Mouse (Mus musculus): ENCODE results near the gene Ada. TPM values are rescaled to one million over a fixed set of nuclear protein-coding genes. Genes with fewer than 3 reads are reported as not detected.
A peak's percentile ranks its signal among the peaks of the same experiment; 100 is the strongest.

Gene Ada
- polyA plus RNA-seq, 1 experiment from 2014 or later = 4.8 TPM

DNA sequence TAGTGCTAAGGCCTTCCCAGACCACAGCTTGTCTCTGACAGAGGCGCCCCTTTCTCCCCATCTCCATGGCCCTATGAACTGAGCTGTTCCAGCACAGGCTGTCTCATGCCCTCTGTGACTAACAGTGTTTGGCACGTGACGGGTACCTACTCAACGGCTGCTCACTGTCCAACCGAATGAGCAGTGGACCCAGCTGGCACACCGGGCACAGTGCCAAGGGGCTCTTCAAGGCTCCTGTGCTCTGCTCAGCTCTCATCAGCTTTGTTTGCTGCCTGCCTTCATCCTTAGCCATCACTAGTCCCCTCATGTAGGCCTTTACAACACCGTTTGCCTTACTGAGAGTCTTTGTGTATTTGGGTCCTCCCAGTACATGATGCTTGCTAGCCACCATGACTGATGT lies 27.5 kb downstream of the Ada start:
- Histone ChIP-seq H3K9ac (replicated peaks) (0 out of 2 replicates have a peak overlapping the region, but pooled peaks have one; percentile 10), H3K9me3 (no peaks in the 10 kb centered on the region), H3K36me3 (no peaks in the 10 kb centered on the region), H3K4me3 (no peak overlapping the region), H3K4me1 (peaks cover 32% of the 10 kb centered on the region), H3K4me2 (replicated peaks) (no peak overlapping the region), H3K27me3 (no peaks in the 10 kb centered on the region), H3K27ac (replicated peaks) (peak overlapping the region; percentile 84)
- WGBS = 39% methylated on average over 7 of the region's 7 CpGs
- peak; percentile 77 for ATAC-seq (replicated peaks)

DNA sequence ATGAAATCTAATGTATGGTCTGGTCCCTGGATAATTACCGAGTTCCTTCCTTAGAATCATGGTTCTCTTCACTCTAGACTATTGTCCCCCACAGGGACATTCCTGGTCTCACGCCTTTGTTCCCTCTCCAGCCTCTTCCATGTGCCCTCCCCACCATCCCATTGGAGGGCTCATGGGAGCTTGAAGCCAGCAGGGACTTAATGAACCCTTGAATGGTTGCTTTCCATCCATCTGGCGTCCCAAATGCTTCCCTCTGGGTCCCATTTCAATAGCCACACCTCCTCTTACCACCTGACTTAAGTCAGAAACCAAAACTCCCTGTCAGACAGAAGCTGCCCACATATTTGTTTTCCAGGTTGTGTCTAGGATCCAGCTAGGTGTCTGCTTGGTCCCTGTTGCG lies 30.4 kb downstream of the Ada start:
- Histone ChIP-seq H3K4me3 (no peak overlapping the region), H3K9ac (replicated peaks) (no peak overlapping the region), H3K4me2 (replicated peaks) (no peak overlapping the region), H3K9me3 (no peaks in the 10 kb centered on the region), H3K27ac (replicated peaks) (no peak overlapping the region), H3K36me3 (no peaks in the 10 kb centered on the region), H3K4me1 (peaks cover 32% of the 10 kb centered on the region), H3K27me3 (no peaks in the 10 kb centered on the region)
- peak; percentile 47 for ATAC-seq (replicated peaks)
- WGBS = 40% methylated on average over 4 of the region's 4 CpGs

DNA sequence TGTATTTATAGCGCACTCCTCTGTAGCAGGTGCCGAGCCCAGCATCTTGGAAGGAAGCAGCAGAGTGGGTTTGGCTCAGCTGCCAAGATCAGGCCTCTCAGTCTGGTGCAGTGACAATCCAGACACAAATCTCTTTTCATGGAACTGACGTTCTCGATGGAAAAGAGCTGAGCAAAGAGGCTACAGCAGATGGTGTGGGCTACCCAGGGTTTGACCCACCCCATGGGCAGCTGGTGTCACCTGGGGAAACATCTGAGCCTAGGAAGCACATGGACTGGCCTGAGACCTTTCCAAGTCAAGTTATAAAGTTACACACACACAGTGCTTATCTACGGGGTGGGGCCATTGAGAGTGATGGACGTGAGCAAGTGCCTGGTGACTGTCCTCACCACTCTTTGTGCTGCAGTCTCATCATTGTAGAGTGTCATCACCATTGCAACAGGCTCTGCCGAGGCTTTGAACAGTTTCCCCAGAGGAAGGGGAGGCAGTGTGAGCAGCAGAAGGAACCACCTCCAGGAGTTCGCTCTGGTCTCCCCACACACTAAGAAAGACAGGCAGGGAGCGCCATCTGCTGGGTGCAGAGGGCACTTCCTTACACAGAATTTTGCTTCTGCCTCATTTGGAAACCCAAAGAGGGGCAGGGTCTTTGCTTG lies 31.0 kb downstream of the Ada start:
- no peaks in the 10 kb centered on the region for H3K9me3 ChIP-seq
- no peaks in the 10 kb centered on the region for H3K36me3 ChIP-seq
- 41% methylated on average over 9 of the region's 9 CpGs for WGBS
- peak; percentile 78 for ATAC-seq (replicated peaks)
- H3K4me2 ChIP-seq (replicated peaks) = no peak overlapping the region
- H3K4me3 ChIP-seq = no peak overlapping the region
- H3K27me3 ChIP-seq = no peaks in the 10 kb centered on the region
- 0 out of 2 replicates have a peak overlapping the region, but pooled peaks have one; percentile 3 for H3K9ac ChIP-seq (replicated peaks)
- peaks cover 32% of the 10 kb centered on the region for H3K4me1 ChIP-seq
- H3K27ac ChIP-seq (replicated peaks) = peak overlapping the region; percentile 50

DNA sequence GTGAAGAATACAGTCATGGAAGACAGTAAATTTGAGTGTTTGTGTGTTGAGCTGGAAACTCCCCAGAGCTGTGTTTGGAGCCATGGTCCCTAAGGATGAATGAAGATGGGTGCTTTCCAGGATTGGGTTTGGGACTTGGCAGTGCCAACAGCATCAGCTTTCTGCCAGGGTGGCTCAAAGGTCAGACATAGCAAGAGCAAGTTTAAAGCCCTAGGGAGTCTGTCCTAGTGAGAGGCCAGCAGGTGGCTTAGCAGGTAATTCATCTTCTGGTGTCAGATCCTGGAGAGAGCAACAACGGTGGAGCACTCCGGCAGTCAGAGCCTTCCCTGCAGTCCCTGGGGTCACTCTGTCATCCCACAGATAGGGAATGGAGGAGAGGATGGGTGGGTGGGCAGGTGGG lies 31.5 kb downstream of the Ada start:
- H3K27ac ChIP-seq (replicated peaks) = peak overlapping the region; percentile 50
- H3K9me3 ChIP-seq = no peaks in the 10 kb centered on the region
- peaks cover 32% of the 10 kb centered on the region for H3K4me1 ChIP-seq
- no peaks in the 10 kb centered on the region for H3K36me3 ChIP-seq
- H3K4me2 ChIP-seq (replicated peaks) = no peak overlapping the region
- H3K4me3 ChIP-seq = no peak overlapping the region
- ATAC-seq (replicated peaks) = no peak
- no peaks in the 10 kb centered on the region for H3K27me3 ChIP-seq
- H3K9ac ChIP-seq (replicated peaks) = 0 out of 2 replicates have a peak overlapping the region, but pooled peaks have one; percentile 3
- WGBS = 63% methylated on average over 2 of the region's 2 CpGs

DNA sequence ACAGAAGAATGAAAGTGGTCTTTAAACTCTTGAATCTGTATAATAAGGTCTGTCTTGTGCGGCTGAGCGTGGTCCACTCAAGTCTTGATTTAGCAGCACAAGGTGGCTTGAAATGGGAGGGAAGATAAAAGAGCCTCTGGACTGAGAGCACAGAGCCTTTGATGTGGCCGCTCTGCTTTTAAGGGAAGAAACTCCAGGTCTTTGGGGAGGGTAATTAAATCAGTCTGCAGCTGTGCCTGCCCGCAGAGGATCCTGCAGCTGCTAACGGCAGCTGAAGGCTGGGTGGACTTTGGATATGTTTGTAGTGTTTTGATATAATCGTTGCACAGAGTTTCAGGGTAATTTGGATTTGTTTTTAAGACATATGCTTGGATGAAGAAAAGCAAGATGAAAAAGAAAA lies 33.2 kb downstream of the Ada start:
- 0 out of 2 replicates have a peak overlapping the region, but pooled peaks have one; percentile 34 for H3K27ac ChIP-seq (replicated peaks)

DNA sequence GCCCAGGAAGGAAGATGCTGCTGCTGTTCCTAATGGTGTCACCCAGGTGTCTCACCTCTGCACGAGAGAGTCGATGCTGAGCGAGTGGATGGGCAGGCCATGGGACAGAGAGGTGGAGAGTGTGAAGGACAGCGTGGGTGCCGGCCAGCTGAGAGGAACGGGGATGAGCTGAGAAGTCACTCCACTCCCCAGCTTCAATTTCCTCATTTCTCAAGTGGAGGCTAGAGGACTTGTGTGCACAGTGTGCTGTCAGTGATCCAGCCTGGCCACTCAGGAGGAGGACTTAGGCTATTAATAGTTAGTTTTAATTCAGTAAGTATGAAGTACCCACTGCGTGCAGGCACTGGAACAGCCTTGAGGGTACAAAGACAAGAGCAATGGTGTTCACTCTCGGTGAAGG lies 33.6 kb downstream of the Ada start:
- no peaks in the 10 kb centered on the region for H3K9me3 ChIP-seq
- no peaks in the 10 kb centered on the region for H3K27me3 ChIP-seq
- 54% methylated on average over 8 of the region's 8 CpGs for WGBS
- no peak overlapping the region for H3K9ac ChIP-seq (replicated peaks)
- no peak overlapping the region for H3K4me3 ChIP-seq
- peaks cover 15% of the 10 kb centered on the region for H3K4me1 ChIP-seq
- H3K27ac ChIP-seq (replicated peaks) = 0 out of 2 replicates have a peak overlapping the region, but pooled peaks have one; percentile 34
- ATAC-seq (replicated peaks) = no peak
- no peak overlapping the region for H3K4me2 ChIP-seq (replicated peaks)
- H3K36me3 ChIP-seq = no peaks in the 10 kb centered on the region

More for the DNA sequence above, 33.2 kb downstream of the Ada start:
- Histone ChIP-seq H3K4me1 (peaks cover 17% of the 10 kb centered on the region), H3K9me3 (no peaks in the 10 kb centered on the region), H3K4me2 (replicated peaks) (no peak overlapping the region), H3K36me3 (no peaks in the 10 kb centered on the region), H3K4me3 (no peak overlapping the region), H3K9ac (replicated peaks) (no peak overlapping the region), H3K27me3 (no peaks in the 10 kb centered on the region)
- WGBS = 13% methylated on average over 6 of the region's 6 CpGs
- no peak for ATAC-seq (replicated peaks)

DNA sequence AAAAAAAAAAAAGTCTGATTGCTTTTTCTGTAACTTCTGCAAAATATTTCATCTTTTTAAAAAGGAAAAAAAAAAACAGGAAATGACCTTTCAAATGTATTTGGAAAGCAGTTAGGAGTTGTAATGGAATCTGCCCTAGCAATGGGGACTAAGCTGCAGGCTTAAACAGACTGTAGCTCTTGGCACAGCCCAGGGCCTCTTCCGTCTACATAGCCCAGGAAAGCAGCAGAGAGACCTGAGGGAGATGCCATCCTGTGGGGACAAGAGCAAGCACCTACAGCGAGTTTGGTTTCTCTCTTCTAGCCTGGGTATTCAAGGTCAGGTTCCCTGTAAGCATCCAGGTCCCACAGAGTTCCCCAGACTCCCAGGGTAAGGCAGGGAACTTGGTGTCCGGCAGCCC lies 36.7 kb downstream of the Ada start:
- Histone ChIP-seq H3K27ac (replicated peaks) (no peak overlapping the region), H3K27me3 (no peaks in the 10 kb centered on the region), H3K4me2 (replicated peaks) (no peak overlapping the region), H3K9ac (replicated peaks) (no peak overlapping the region), H3K9me3 (no peaks in the 10 kb centered on the region), H3K4me3 (no peak overlapping the region), H3K36me3 (no peaks in the 10 kb centered on the region), H3K4me1 (peaks cover under 1% of the 10 kb centered on the region; the same call in 1 of the 2 replicates)
- WGBS = 84% methylated on average over 3 of the region's 3 CpGs
- ATAC-seq (replicated peaks) = no peak

DNA sequence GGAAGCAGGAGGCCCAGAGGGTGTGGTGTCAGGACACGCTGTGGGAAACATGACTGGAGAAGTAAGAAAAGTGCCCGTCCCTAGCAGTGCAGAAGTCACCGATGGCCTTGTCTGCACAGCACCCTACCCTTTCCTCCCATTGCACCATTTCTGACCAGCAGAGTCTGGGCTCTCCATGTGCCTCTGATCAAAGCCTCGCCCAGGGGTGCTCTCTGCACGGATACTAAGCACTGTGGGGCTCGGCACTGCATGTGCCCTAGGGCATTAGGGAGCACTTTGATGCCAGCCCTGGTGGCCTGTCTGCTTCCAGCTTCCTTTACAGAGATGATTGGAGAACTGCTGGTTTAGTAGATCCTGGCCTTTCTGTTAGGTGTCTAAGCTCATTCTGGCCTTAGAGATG lies 37.2 kb downstream of the Ada start:
- Histone ChIP-seq H3K36me3 (no peaks in the 10 kb centered on the region), H3K4me1 (no peaks in the 10 kb centered on the region), H3K4me2 (replicated peaks) (no peak overlapping the region), H3K4me3 (no peak overlapping the region), H3K9me3 (no peaks in the 10 kb centered on the region), H3K27me3 (no peaks in the 10 kb centered on the region), H3K27ac (replicated peaks) (no peak overlapping the region), H3K9ac (replicated peaks) (no peak overlapping the region)
- no peak for ATAC-seq (replicated peaks)
- 85% methylated on average over 6 of the region's 6 CpGs for WGBS

DNA sequence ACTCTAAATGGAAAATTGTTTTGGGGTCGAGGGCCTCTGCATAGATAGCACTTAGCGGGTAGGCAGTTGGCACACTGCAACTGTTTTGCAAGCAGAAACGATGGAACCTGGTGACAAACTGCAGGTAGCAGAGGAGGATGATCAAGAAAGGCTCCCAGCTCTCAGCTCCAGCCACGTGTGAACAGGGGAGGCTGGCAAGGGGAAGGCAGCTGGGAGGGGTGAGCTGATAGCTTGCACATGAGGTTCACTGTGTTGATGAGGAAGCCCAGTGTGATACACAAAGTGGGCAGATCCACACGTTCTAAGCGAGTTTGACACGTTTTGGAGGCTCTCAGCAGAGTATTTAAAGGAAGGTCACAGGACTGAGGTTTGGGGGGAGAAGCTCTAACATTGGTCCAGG lies 37.6 kb downstream of the Ada start:
- Histone ChIP-seq H3K9ac (replicated peaks) (no peak overlapping the region), H3K9me3 (no peaks in the 10 kb centered on the region), H3K27ac (replicated peaks) (no peak overlapping the region), H3K36me3 (no peaks in the 10 kb centered on the region), H3K4me1 (no peaks in the 10 kb centered on the region), H3K4me2 (replicated peaks) (no peak overlapping the region), H3K27me3 (no peaks in the 10 kb centered on the region), H3K4me3 (no peak overlapping the region)
- ATAC-seq (replicated peaks) = no peak
- WGBS = 79% methylated on average over 7 of the region's 7 CpGs

DNA sequence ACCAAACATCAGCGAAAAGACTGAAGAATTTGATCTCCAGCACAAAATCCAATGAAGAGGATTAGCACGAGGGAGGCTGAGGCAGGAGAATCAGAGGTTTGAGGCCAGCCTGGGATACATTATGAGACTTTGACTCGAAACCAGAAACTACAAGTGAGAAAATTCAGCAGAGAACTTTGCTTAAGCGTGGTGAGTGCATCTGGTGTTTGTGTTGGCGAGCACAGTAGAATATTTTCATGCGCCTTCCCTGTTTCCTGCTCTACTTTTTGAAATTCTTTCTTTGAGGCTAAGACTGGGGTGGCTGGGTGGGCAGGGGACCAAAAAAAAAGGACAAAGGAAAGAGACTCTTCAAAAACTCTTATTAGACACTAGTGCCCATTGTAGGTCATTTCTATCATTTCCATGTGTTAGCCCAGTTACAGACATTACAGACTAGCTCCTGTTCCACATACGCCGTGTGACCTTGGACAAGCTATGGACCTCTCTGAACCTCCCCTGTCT lies 38.6 kb downstream of the Ada start:
- 89% methylated on average over 8 of the region's 8 CpGs for WGBS
- no peak overlapping the region for H3K4me3 ChIP-seq
- ATAC-seq (replicated peaks) = no peak
- H3K4me1 ChIP-seq = no peaks in the 10 kb centered on the region
- no peaks in the 10 kb centered on the region for H3K27me3 ChIP-seq
- no peak overlapping the region for H3K9ac ChIP-seq (replicated peaks)
- H3K4me2 ChIP-seq (replicated peaks) = no peak overlapping the region
- H3K36me3 ChIP-seq = no peaks in the 10 kb centered on the region
- H3K27ac ChIP-seq (replicated peaks) = no peak overlapping the region
- H3K9me3 ChIP-seq = no peaks in the 10 kb centered on the region

DNA sequence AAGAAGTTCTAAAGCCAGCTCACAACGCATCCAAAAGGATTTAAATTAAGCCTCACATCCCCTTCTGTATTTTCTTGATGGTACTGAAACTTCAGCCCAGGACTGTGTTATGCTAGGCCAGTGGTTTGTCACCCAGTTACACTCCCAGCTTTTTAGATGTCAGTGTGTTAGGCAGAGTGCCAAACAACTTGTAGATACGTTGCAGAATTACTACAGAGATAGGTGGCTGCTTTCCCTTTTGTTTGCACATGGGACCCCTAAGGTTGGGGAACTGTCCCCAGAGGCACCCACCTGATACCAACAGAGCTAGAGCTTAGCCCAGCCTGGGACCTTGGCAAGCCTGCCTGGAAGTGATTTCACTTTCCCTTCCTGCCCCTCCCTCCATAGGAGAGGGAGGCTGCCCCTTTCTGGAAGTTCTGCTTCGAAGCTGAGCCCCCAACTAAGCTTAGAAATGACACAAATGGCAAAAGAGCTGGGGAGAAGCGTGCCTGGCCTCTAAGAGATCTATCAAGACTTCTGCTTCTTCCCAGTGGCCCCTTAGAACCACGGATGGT lies 39.4 kb downstream of the Ada start:
- Histone ChIP-seq H3K36me3 (no peaks in the 10 kb centered on the region), H3K9me3 (no peaks in the 10 kb centered on the region), H3K4me2 (replicated peaks) (no peak overlapping the region), H3K4me3 (no peak overlapping the region), H3K27me3 (no peaks in the 10 kb centered on the region), H3K9ac (replicated peaks) (no peak overlapping the region), H3K4me1 (no peaks in the 10 kb centered on the region), H3K27ac (replicated peaks) (no peak overlapping the region)
- WGBS = 85% methylated on average over 5 of the region's 5 CpGs
- no peak for ATAC-seq (replicated peaks)

DNA sequence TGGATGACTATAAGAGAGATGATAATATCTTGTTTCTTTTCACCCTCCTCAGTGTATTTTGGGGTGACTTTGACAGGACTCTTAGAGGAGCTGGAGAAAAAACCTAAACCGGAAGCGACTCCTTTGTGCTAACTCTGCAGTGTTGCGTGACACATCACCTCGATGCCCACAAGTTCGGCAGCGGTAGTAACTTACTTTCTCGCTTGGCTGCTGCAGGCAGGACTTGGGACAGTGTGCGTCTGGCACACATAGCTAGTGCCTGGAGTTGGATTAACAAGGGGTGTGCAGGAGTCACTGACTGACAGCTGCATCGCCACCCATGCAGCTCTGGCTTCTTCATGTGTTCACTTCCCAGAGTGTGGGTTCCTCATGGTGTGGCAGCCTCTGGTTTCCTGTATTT lies 40.0 kb downstream of the Ada start:
- no peaks in the 10 kb centered on the region for H3K27me3 ChIP-seq
- H3K4me2 ChIP-seq (replicated peaks) = no peak overlapping the region
- no peaks in the 10 kb centered on the region for H3K9me3 ChIP-seq
- no peak for ATAC-seq (replicated peaks)
- no peaks in the 10 kb centered on the region for H3K36me3 ChIP-seq
- H3K4me3 ChIP-seq = no peak overlapping the region
- no peak overlapping the region for H3K9ac ChIP-seq (replicated peaks)
- no peak overlapping the region for H3K27ac ChIP-seq (replicated peaks)
- 91% methylated on average over 9 of the region's 9 CpGs for WGBS
- H3K4me1 ChIP-seq = no peaks in the 10 kb centered on the region

All from forebrain, embryonic 15.5 days (tissue).